Mouse (Mus musculus): ENCODE results near the gene Rere.
A peak's percentile ranks its signal among the peaks of the same experiment; 100 is the strongest.

The Rere gene

GRCm38 (mm10) chr4:150281018-150281761, at the start of gene Rere:
Gene Rere (plus strand): TSS chr4:150281646.
- DNase-seq (ENCODE audit: low spot score in 2 of 2) = peak; percentile 98 to 99

GRCm38 (mm10) chr4:150231871-150232270, 49.6 kb upstream of the Rere start:
- DNase-seq (ENCODE audit: low spot score in 2 of 2) = no peak

- peak; percentile 68 to 78 for DNase-seq (ENCODE audit: low spot score in 2 of 2)
Measured at GRCm38 (mm10) chr4:150234599-150235327, 46.7 kb upstream of the Rere start.

GRCm38 (mm10) chr4:150235585-150235984, 45.9 kb upstream of the Rere start:
- DNase-seq (ENCODE audit: low spot score in 2 of 2) = no peak

- DNase-seq (ENCODE audit: low spot score in 2 of 2) = no peak
Measured at GRCm38 (mm10) chr4:150236031-150236430, 45.4 kb upstream of the Rere start.

GRCm38 (mm10) chr4:150236521-150237481, 44.6 kb upstream of the Rere start, which contains the start of gene Eno1:
Gene Eno1 (plus strand): TSS chr4:150236721.
- DNase-seq (ENCODE audit: low spot score in 2 of 2) = peak; percentile 96 to 97

- no peak for DNase-seq (ENCODE audit: low spot score in 2 of 2)
Measured at GRCm38 (mm10) chr4:150237636-150238361, 43.6 kb upstream of the Rere start.

GRCm38 (mm10) chr4:150238433-150239086, 42.9 kb upstream of the Rere start:
- no peak for DNase-seq (ENCODE audit: low spot score in 2 of 2)

GRCm38 (mm10) chr4:150239087-150239480, 42.4 kb upstream of the Rere start:
- DNase-seq (ENCODE audit: low spot score in 2 of 2) = no peak

GRCm38 (mm10) chr4:150239503-150239902, 41.9 kb upstream of the Rere start:
- no peak for DNase-seq (ENCODE audit: low spot score in 2 of 2)

GRCm38 (mm10) chr4:150239951-150240368, 41.5 kb upstream of the Rere start:
- DNase-seq (ENCODE audit: low spot score in 2 of 2) = peak; percentile 70 to 72

GRCm38 (mm10) chr4:150240381-150240886, 41.0 kb upstream of the Rere start:
- DNase-seq (ENCODE audit: low spot score in 2 of 2) = no peak

- no peak for DNase-seq (ENCODE audit: low spot score in 2 of 2)
Measured at GRCm38 (mm10) chr4:150241708-150242107, 39.7 kb upstream of the Rere start.

- DNase-seq (ENCODE audit: low spot score in 2 of 2) = no peak
Measured at GRCm38 (mm10) chr4:150242745-150243144, 38.7 kb upstream of the Rere start.

- no peak for DNase-seq (ENCODE audit: low spot score in 2 of 2)
Measured at GRCm38 (mm10) chr4:150245876-150246275, 35.6 kb upstream of the Rere start.

- DNase-seq (ENCODE audit: low spot score in 2 of 2) = peak; percentile 81 to 83
Measured at GRCm38 (mm10) chr4:150248009-150248408, 33.4 kb upstream of the Rere start.

- no peak for DNase-seq (ENCODE audit: low spot score in 2 of 2)
Measured at GRCm38 (mm10) chr4:150248917-150249316, 32.5 kb upstream of the Rere start.

GRCm38 (mm10) chr4:150249731-150250270, 31.6 kb upstream of the Rere start:
- no peak for DNase-seq (ENCODE audit: low spot score in 2 of 2)

- DNase-seq (ENCODE audit: low spot score in 2 of 2) = peak; percentile 75 to 76
Measured at GRCm38 (mm10) chr4:150250549-150251422, 30.7 kb upstream of the Rere start.
